Mouse (Mus musculus) common myeloid progenitor, adult 5-6 weeks (primary cell): ENCODE data around the gene Pcdh7. TPM values are rescaled to one million over a fixed set of nuclear protein-coding genes. Genes with fewer than 3 reads are reported as not detected.
A peak's percentile ranks its signal among the peaks of the same experiment; 100 is the strongest.

Source experiments
- ATAC-seq: replicated peaks from 2 replicates; pipeline ENCODE4 v1.8.0; 2016; ENCODE audit warnings: low read depth, mild to moderate bottlenecking, moderate TSS enrichment, inconsistent platforms; ENCODE audit not compliant: poor library complexity, severe bottlenecking
- total RNA-seq: library from RNA; stranded (forward); fragments of 200-1000, 187-1606 nt; gene quantifications from 2 replicates; pipeline ENCODE4 v1.2.3, GENCODE M21; 2017

Gene Pcdh7
- total RNA-seq, 1 experiment from 2014 or later: 8.7 TPM

DNA sequence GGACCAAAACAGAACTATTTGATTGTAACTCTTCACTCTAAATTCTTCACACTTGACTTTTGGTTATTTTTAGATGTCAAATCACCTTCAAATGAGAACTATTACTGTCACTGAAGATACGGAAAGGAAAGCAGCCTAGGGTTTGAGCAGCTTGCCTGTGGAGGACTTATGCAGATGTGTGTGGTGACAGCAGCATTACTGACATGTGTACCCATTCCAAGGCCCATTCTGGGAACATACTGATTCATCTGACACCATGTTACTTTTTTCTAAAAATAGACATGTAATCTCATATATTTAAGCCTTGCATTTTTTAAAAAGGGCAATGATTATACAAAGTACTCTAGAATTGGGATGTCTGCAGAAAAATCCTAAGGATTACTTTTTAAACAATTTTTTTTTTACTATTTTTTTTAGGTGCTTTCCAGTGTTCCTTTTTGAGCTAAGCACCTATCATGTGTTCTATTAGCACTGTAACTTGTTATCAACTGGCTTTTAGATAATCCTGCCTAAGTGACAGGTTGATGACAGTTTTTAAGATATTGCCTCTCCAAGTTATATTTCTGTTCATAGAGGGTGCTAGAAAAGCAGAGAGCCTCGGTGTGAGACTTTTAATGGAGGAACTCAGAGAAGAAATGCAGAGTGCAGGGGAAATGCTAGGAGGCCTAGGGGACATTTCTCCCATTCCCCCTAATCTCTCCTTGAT is 26.3 kb downstream of the Pcdh7 start:
- no peak for ATAC-seq

DNA sequence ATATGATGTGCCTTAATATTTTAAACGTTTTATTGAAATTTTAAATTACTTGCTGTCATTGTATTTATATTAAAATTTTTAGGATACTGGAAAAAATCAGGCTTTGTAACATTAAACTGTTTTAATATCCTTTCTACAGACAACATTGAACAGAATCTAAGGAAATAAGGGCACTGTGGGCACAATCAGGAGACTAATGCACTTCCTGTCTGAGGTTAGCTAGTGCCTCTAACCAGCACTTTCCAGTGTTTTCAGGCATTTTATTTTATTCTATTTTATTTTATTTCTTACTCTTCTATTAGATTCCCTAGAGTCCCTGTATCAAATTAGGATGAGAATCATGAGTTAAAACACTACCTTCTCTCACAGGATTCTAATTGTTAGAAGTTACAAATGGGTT is 28.1 kb downstream of the Pcdh7 start:
- ATAC-seq: peak; percentile 84

GRCm38 (mm10) chr5:57750320-57750719 is 32.6 kb downstream of the Pcdh7 start:
- ATAC-seq: no peak

- ATAC-seq: no peak
Measured at GRCm38 (mm10) chr5:57755791-57756190, 38.0 kb downstream of the Pcdh7 start.

GRCm38 (mm10) chr5:57756726-57757424 is 39.1 kb downstream of the Pcdh7 start:
- ATAC-seq: peak; percentile 57

DNA sequence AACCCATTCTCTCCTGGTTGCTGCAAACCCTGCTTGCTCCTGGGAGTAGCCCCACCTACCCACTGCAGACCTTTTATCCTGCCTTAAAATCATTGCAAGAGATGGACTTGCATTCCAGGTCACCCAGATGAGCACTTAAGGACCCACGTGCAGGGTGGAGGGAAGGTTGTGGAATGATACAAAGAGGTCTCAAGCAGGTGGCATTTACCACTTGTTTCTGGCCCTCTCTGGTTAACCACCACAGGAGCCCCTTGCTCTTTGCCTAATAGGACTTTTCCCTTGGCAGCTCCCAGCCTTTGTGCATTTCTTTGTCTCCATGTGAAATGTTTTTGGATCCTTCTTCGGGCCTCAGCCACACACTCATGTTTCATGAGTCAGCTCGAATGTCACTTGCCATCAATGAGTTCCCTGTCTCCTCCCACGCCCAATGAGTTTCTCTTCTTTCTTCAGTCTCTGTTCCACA is 39.7 kb downstream of the Pcdh7 start:
- peak; percentile 43; the same call in 1 of the 2 replicates for ATAC-seq

DNA sequence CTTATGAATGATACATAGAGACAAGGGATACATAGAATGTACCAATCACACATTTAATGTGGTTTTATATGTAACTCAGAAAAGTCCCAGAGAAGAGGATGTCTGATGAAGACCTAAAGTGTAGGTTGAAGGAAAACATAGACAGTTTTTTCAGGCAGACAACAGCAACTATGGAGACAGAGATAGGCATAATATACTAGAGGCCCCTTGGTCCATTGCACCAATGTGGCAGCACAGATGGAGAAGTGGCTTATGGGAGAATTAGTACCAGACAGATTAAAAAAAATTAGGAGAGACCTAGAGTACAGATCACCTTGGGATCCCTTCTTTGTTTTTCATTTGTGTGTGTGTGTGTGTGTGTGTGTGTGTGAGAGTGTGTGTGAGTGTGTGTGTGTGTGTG is 41.2 kb downstream of the Pcdh7 start:
- no peak for ATAC-seq

GRCm38 (mm10) chr5:57760069-57761063 is 42.6 kb downstream of the Pcdh7 start:
- ATAC-seq: peak; percentile 59

- no peak for ATAC-seq
Measured at GRCm38 (mm10) chr5:57765356-57765755, 47.6 kb downstream of the Pcdh7 start.

- ATAC-seq: no peak
Measured at GRCm38 (mm10) chr5:57767346-57767745, 49.6 kb downstream of the Pcdh7 start.

DNA sequence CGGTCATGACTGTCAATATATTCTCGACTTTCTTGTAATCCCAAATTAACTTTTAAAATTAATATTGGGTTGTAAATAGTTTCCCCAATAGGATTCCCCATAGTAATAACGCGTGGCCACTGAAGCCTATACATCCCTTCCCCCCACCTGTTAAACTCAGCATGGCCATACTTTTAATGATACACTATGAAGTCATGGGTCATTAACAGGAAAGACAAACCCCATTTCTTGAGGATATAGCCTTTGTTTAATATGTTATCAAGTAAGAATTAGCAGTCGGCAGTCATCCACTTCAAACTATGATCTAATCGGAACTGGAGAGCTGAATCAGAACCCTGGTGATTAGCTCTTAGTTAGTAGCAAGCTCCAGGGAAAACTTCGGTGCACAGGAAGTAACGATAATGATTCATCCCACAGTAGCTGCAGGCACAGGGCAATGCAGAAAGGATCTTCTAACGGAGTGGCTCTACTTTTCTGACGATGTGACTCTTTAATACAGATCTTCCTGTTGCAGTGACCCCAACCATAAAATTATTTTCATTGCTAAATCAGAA is 50.8 kb downstream of the Pcdh7 start:
- ATAC-seq: no peak

DNA sequence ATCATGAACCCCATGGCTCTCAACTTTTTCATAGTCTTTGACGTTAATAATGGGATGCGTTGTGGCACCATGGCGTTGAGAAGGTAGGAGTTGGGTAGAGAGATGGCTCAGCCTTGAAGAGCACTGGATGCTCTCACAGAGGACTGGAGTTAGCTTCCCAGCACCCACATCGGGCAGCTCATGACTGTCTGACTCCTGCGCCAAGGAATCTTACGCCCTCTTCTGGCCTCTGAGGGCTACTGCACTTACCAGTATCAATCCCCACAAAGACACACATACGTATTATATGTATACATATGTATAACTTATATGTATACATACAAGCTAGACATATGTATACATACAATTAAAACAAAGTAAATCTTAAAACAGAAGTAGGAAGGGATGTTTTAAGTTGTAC is 51.9 kb downstream of the Pcdh7 start:
- ATAC-seq: no peak; the same call in 1 of the 2 replicates

DNA sequence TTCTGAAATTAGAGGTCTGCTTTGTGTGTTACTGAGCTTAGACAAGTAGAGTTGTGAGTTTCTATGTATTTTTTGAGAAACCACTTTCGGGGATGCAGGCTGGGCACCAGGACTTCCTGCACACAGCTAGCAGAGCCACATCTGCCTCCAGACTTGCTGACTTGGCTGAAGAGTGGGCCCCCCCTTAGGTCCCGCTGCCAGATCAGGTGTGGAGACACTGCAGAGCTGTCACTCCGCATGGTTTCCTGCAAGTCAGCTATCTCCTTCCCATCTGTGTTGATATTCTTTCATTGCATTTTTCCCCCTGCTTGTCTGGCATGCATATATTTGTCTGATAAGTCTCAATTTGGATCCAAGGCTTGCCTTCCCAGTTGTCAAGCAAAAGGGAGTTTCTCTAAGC is 52.6 kb downstream of the Pcdh7 start:
- 0 out of 2 replicates have a peak, but pooled peaks have one; percentile 16 for ATAC-seq

- ATAC-seq: peak; percentile 34
Measured at GRCm38 (mm10) chr5:57771122-57771521, 53.4 kb downstream of the Pcdh7 start.

- no peak for ATAC-seq
Measured at GRCm38 (mm10) chr5:57772711-57773110, 54.9 kb downstream of the Pcdh7 start.

DNA sequence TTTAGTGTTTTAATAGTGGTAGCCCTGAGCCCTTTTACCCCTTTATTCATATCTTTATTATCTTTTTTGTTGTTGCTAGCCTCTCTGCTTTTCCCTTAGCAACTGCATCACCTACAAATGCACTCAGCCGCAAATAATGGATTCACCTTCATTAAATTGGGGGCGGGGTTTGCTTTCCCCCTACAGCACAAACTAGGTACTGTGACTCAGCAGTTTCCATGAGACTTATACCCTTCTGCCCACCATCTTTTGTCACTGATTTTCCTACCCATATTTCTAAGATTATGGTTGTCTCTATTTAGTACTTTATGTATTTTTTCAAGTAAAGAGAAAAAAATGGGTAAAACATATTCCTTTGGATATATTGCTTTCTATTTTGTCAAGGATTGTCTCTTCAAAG is 56.7 kb downstream of the Pcdh7 start:
- 0 out of 2 replicates have a peak, but pooled peaks have one; percentile 21 for ATAC-seq

DNA sequence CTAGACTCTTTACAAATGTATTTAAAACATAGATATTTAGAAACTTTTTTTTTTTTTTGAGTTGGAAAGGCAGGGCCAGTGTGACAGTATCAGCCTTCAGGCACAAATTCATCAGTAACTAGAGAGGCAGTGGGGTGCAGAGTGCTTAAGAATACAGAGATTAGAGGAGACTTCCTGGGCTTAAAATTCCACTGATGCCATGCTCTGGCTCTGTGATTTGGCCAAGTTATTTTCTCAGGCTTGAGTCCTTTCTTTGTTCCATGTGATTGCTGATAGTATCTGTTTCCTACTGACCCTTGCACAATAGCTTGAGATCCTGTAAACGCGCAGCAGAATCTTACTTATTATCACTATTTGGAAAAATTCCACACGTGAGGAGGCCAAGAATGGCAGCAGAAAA is 60.3 kb downstream of the Pcdh7 start:
- no peak for ATAC-seq

DNA sequence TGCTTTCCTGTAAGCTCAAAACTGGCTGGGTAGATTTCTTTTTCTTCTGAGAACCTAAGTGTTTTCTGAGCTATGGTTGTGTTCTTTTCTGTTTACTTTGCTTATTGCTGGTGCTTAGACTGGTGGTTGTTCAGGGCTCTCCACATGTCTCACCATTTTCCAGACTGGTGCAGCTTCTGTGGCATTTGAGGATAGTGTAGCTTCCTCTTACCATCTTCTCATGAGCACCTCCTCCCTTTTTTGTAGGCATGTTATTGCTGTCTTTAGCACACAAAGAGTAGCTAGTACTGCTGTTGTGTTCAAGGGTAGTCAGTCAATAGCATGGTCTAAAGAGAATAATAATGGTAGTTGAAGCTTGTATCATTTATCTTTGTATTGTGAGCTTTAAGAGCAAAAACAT is 62.2 kb downstream of the Pcdh7 start:
- ATAC-seq: no peak

- no peak for ATAC-seq
Measured at GRCm38 (mm10) chr5:57780574-57780973, 62.8 kb downstream of the Pcdh7 start.

GRCm38 (mm10) chr5:57781950-57782349 is 64.2 kb downstream of the Pcdh7 start:
- peak; percentile 97 for ATAC-seq
